Mouse (Mus musculus) retina, embryonic 14.5 days (tissue): ENCODE results near the gene Dock2.

ENCODE experiments used
- DNase-seq: peaks from one replicate; pipeline ENCODE4 v3.0.0-alpha.2; 2015; ENCODE audit warnings: low spot score

Dock2 gene

GRCm38 (mm10) chr11:34424546-34424945, 359.1 kb downstream of the Dock2 start:
- DNase-seq: no peak

GRCm38 (mm10) chr11:34421061-34421460, 362.6 kb downstream of the Dock2 start:
- DNase-seq: no peak

GRCm38 (mm10) chr11:34416619-34416979, 367.1 kb downstream of the Dock2 start:
- no peak for DNase-seq

- DNase-seq: peak; percentile 77
Measured at GRCm38 (mm10) chr11:34415884-34416618, 367.6 kb downstream of the Dock2 start.

GRCm38 (mm10) chr11:34406850-34407249, 376.8 kb downstream of the Dock2 start:
- no peak for DNase-seq

GRCm38 (mm10) chr11:34406309-34406708, 377.4 kb downstream of the Dock2 start:
- no peak for DNase-seq

GRCm38 (mm10) chr11:34405311-34405710, 378.4 kb downstream of the Dock2 start:
- no peak for DNase-seq

GRCm38 (mm10) chr11:34401343-34401742, 382.3 kb downstream of the Dock2 start:
- no peak for DNase-seq

GRCm38 (mm10) chr11:34398555-34398954, 385.1 kb downstream of the Dock2 start:
- DNase-seq: no peak

- no peak for DNase-seq
Measured at GRCm38 (mm10) chr11:34397661-34398060, 386.0 kb downstream of the Dock2 start.

- DNase-seq: no peak
Measured at GRCm38 (mm10) chr11:34395802-34396201, 387.9 kb downstream of the Dock2 start.

- no peak for DNase-seq
Measured at GRCm38 (mm10) chr11:34392105-34392504, 391.6 kb downstream of the Dock2 start.

GRCm38 (mm10) chr11:34389261-34390116, 394.2 kb downstream of the Dock2 start:
- no peak for DNase-seq

GRCm38 (mm10) chr11:34385001-34385688, 398.5 kb downstream of the Dock2 start:
- no peak for DNase-seq

GRCm38 (mm10) chr11:34384178-34384577, 399.5 kb downstream of the Dock2 start:
- DNase-seq: no peak

GRCm38 (mm10) chr11:34383501-34383900, 400.2 kb downstream of the Dock2 start:
- no peak for DNase-seq

GRCm38 (mm10) chr11:34377649-34378048, 406.0 kb downstream of the Dock2 start:
- no peak for DNase-seq

GRCm38 (mm10) chr11:34375557-34375956, 408.1 kb downstream of the Dock2 start:
- DNase-seq: no peak

- no peak for DNase-seq
Measured at GRCm38 (mm10) chr11:34372224-34372623, 411.5 kb downstream of the Dock2 start.

GRCm38 (mm10) chr11:34356109-34356508, 427.6 kb downstream of the Dock2 start:
- DNase-seq: no peak

GRCm38 (mm10) chr11:34355406-34355805, 428.3 kb downstream of the Dock2 start:
- no peak for DNase-seq

GRCm38 (mm10) chr11:34349453-34350056, 434.1 kb downstream of the Dock2 start:
- DNase-seq: no peak
